Mouse (Mus musculus): Measurements from ENCODE around the gene Olfr1221.
"Not testable (repeated sequence)": the region's sequence is repeated elsewhere in the genome, so short reads cannot be mapped to it uniquely, and the experiment has no call there.

Olfr1221 gene
- long read RNA-seq, experiment 1, result 0 reads
- long read RNA-seq, experiment 2, result 0 reads

GRCm38 (mm10) chr2:89117183-89117582, at the start of gene Olfr1221:
Olfr1221 (minus strand) TSS chr2:89117283.
- intact Hi-C loops (cut with DNase I), result no loop called here

- intact Hi-C loops (cut with DNase I), result not testable (repeated sequence)
Observed at GRCm38 (mm10) chr2:89164711-89165110, 47.6 kb upstream of the Olfr1221 start.

DNA sequence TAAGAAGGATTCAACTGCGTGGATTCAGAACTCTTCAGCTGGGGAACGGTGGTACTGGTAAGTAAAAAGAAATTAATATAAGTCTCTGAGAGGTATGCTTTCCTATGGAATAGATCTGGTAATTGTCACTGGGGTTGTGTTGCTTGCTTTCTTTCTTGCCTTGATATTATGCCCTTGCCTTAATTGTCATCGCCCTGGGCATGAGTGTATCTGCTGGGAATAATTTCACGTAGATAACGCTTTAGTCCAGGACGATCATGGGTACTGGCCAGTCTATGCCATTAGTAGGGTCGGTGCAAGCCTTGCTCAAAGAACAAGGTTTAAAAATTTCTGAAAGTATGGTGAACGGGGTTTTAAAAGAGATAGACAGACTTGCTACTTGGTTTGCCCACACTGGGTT, 46.9 kb upstream of the Olfr1221 start, which contains the start of gene Olfr1224-ps1:
Gene Olfr1224-ps1 (minus strand): TSS at position 101 of the 400 bp plus-strand sequence.
- intact Hi-C loops (cut with DNase I), result not testable (repeated sequence)

DNA sequence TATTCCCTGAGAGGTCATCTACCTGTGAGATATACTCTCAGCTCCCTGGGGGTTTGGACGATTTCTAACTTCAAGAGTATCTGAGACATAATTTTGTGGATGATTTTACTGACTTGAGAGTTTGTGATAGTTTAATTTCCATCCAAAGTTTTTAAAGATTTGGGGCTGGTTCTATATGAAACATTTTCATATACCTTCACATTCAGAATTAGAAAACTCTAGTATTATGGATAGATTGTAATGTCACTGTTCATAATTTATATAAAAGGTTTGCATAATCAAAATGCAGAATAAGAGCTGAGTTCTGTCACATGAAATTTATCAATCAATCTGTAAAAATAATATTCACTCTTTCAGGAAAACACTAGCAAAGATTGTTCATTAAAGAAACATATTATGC, 34.4 kb upstream of the Olfr1221 start, which contains the start of gene Olfr1223:
Gene Olfr1223 (minus strand): TSS at position 101 of the 400 bp plus-strand sequence.
- intact Hi-C loops (cut with DNase I), result no loop called here

DNA sequence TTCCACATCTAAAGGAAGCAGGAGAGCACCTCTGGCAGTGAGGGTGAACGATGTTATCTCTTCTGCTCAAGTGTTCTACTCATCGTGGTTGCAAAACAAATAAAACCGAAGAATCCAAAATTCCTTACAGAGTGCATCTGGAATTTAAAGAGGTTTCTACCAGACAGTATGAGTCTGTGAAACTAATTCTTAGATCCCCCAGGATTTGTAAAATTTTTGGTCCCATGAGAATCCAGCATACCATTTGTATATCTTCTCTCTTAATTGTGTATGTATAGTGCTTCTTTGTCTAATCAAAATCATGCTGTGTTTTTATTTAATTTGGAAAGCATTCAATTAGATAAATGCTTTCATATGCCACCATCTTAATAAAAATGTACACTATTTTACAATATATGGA, 15.9 kb upstream of the Olfr1221 start, which contains the start of gene Olfr1222:
Gene Olfr1222 (minus strand): TSS at position 101 of the 400 bp plus-strand sequence.
- intact Hi-C loops (cut with DNase I), result no loop called here

- intact Hi-C loops (cut with DNase I), result no loop called here
Observed at GRCm38 (mm10) chr2:89106735-89107134, 10.3 kb downstream of the Olfr1221 start, which contains the start of gene Olfr1220. Olfr1220 (minus strand) TSS chr2:89106835.

DNA sequence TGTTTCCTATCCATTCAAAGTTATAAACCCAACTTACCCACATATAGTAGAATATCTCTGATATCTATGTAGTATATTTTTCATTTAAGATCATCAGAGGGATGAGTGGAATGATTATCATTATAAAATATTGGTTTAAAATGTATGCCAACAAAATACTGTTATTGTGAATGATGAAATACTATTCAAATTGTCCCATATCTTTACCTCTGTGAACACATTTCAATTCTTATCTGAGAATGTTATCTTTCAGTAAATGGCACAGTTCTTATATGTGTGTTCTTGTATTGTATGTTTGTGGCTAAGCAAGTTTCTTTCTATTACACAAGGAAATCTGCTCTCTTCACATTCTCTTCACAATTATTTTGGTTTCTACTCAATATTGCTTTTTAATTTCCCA, 11.4 kb downstream of the Olfr1221 start:
- intact Hi-C loops (cut with DNase I), result no loop called here

- intact Hi-C loops (cut with DNase I), result no loop called here
Observed at GRCm38 (mm10) chr2:89093848-89094247, 23.2 kb downstream of the Olfr1221 start.

- intact Hi-C loops (cut with DNase I), result no loop called here
Observed at GRCm38 (mm10) chr2:89083413-89083812, 33.7 kb downstream of the Olfr1221 start, which contains the start of gene Olfr1219. Olfr1219 (minus strand) TSS chr2:89083513.

DNA sequence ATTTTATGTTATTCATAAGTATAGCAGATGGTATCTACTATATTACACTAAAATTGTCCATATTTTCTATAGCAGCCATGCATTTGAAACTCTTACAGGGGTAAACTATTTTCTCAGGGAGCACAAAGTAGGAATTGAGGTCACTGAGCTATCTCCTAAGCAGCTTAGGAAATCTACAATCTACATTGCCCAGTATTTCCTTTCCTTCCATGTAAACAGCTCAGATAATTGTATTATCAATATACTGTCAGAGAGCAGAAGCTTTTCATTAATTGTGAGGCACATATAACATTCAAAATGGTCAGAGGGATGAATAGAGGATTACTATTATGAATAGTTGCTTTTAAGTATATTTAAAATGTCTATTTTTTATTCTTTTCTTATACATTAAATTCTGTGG, 35.6 kb downstream of the Olfr1221 start:
- intact Hi-C loops (cut with DNase I), result no loop called here

DNA sequence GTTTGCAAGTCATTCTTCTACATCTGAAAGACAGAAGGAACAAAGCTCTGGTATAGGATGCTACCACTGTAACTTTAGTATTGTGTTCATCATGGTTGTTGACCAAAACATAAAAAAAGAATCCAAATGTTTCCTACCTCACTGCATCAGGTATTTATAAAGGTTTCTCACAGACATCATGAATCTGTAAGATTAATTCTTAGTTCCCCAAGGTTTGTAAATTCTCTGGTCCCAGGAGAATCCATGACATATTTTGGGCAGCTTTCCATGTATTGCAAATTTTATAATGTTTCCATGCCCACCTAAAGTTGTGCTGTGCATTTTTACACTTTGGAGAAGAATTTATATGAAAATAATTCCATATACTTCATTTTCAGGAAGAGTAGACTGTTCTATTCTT, 56.0 kb downstream of the Olfr1221 start, which contains the start of gene Olfr1218:
Gene Olfr1218 (minus strand): TSS at position 101 of the 400 bp plus-strand sequence.
- intact Hi-C loops (cut with DNase I), result no loop called here

All from adrenal gland (tissue).